Mouse (Mus musculus) olfactory bulb, adult 2 months (tissue): ENCODE measurements around the gene Car6. TPM values are rescaled to one million over a fixed set of nuclear protein-coding genes. Genes with fewer than 3 reads are reported as not detected.

ENCODE experiments used
- H3K27ac ChIP-seq: fragments of 200-500 bp; 2 replicates; pipeline ENCODE4 v1.5.1; 2012; ENCODE audit warnings: low read depth, low read length; ENCODE audit not compliant: insufficient read depth
- H3K4me1 ChIP-seq: fragments of 200-500 bp; 2 replicates; pipeline ENCODE4 v1.6.1; 2012; ENCODE audit warnings: low read length; ENCODE audit not compliant: control insufficient read depth, insufficient read depth
- H3K4me3 ChIP-seq: fragments of 200-500 bp; 2 replicates; pipeline ENCODE4 v1.5.1; 2012; ENCODE audit warnings: mild to moderate bottlenecking, low read depth, low read length, moderate library complexity; ENCODE audit not compliant: insufficient read depth
- CTCF ChIP-seq: fragments of 200-500 bp; IDR thresholded peaks from 2 replicates; pipeline ENCODE4 v1.5.1; 2012; ENCODE audit warnings: low read depth, mild to moderate bottlenecking, low read length, moderate library complexity; ENCODE audit not compliant: insufficient read depth
- POLR2A ChIP-seq: fragments of 200-500 bp; IDR thresholded peaks from 2 replicates; pipeline ENCODE4 v1.6.1; 2012; ENCODE audit warnings: mild to moderate bottlenecking, low read depth, low read length, moderate library complexity; ENCODE audit not compliant: insufficient read depth
- WGBS: fragments of 180-500 bp; shearing (Covaris S2); methylation state at CpG from one replicate; pipeline ENCODE4 v1.1.7; 2018; 5-methylcytosine and 5-hydroxymethylcytosine counted together
- polyA plus RNA-seq: library from polyadenylated mRNA; stranded (reverse); fragments of >200 nt; gene quantifications from 2 replicates; pipeline ENCODE4 v1.2.4, GENCODE M21; 2012; ENCODE audit warnings: low replicate concordance; ENCODE audit not compliant: missing spikeins, insufficient read depth, insufficient read length

Car6 gene
- polyA plus RNA-seq, 1 experiment: not detected

DNA sequence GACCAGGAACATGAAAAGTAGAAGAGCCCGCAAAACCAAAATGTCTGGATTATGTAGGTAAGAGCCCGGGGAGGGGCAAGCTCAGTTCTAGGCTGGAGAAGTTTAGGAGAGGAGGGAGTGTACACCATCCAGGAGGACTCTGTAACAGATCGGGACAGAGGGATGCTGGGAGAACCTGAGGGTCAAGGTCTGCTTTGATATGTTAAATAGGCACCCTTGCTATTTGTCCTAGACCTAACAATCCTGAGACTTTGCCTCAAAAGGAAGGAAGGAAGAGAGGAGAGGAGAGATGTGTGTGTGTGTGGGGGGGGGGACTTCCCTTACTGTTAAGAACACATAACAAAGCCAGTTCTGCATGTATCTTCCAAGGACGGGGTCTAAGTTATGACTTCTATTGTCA lies 45.8 kb downstream of the Car6 start:
- no peak for TF ChIP-seq POLR2A
- TF ChIP-seq CTCF: no peak

GRCm38 (mm10) chr4:150152483-150152882 lies 48.6 kb downstream of the Car6 start:
- WGBS: 85% methylated on average over 8 of the region's 8 CpGs
- TF ChIP-seq CTCF (no peak), POLR2A (no peak)
- H3K4me3 ChIP-seq: no peak overlapping the region

More for the DNA sequence above, 45.8 kb downstream of the Car6 start:
- WGBS: 94% methylated on average over 4 of the region's 4 CpGs
- H3K27ac ChIP-seq: no peak overlapping the region
- H3K4me1 ChIP-seq: no peaks in the 10 kb centered on the region
- no peak overlapping the region for H3K4me3 ChIP-seq

GRCm38 (mm10) chr4:150151045-150151444 lies 50.1 kb downstream of the Car6 start:
- Histone ChIP-seq H3K27ac (no peak overlapping the region), H3K4me3 (no peak overlapping the region), H3K4me1 (no peaks in the 10 kb centered on the region)
- TF ChIP-seq POLR2A (no peak), CTCF (no peak)
- 81% methylated on average over 7 of the region's 7 CpGs for WGBS

More at GRCm38 (mm10) chr4:150152483-150152882, 48.6 kb downstream of the Car6 start:
- no peak overlapping the region for H3K27ac ChIP-seq
- H3K4me1 ChIP-seq: no peaks in the 10 kb centered on the region

GRCm38 (mm10) chr4:150146286-150146685 lies 54.8 kb downstream of the Car6 start:
- no peak overlapping the region for H3K4me3 ChIP-seq
- WGBS: 88% methylated on average over 4 of the region's 4 CpGs
- no peak overlapping the region for H3K27ac ChIP-seq
- no peaks in the 10 kb centered on the region for H3K4me1 ChIP-seq
- TF ChIP-seq POLR2A: no peak
- no peak for TF ChIP-seq CTCF

DNA sequence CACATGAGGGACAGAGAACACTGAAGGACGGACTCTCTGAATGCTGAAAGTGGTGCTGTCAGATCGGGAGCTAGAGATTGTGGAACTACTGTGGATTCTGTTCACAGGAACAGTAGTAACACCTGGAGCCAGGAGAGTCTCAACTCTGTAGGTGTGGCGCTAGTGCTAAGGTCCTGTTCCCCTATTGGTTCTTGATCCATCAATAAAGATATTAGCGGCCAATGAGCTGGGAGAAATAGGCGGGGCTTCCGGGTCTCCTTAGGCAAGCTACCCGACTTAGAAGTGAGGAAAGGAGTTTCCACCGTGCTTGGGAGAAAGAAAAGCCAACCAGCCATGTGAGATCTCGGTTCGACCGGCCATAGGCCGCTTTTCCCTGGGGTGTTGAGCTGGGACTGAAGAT lies 56.9 kb downstream of the Car6 start:
- 34% methylated on average over 12 of the region's 12 CpGs for WGBS
- H3K27ac ChIP-seq: no peak overlapping the region
- H3K4me1 ChIP-seq: no peaks in the 10 kb centered on the region; the same call in 1 of the 2 replicates
- no peak overlapping the region for H3K4me3 ChIP-seq
- TF ChIP-seq CTCF (no peak), POLR2A (no peak)

- Histone ChIP-seq H3K27ac (no peak overlapping the region), H3K4me1 (peaks cover 12% of the 10 kb centered on the region), H3K4me3 (no peak overlapping the region)
- WGBS: 67% methylated on average over 7 of the region's 7 CpGs
- TF ChIP-seq CTCF (no peak), POLR2A (no peak)
These were observed 60.8 kb downstream of the Car6 start for GRCm38 (mm10) chr4:150140346-150140745.

- no peak overlapping the region for H3K27ac ChIP-seq
- 69% methylated on average over 13 of the region's 13 CpGs for WGBS
- H3K4me1 ChIP-seq: peaks cover 12% of the 10 kb centered on the region
- TF ChIP-seq POLR2A (no peak), CTCF (no peak)
- H3K4me3 ChIP-seq: no peak overlapping the region
These were observed 62.0 kb downstream of the Car6 start for GRCm38 (mm10) chr4:150139090-150139489.

DNA sequence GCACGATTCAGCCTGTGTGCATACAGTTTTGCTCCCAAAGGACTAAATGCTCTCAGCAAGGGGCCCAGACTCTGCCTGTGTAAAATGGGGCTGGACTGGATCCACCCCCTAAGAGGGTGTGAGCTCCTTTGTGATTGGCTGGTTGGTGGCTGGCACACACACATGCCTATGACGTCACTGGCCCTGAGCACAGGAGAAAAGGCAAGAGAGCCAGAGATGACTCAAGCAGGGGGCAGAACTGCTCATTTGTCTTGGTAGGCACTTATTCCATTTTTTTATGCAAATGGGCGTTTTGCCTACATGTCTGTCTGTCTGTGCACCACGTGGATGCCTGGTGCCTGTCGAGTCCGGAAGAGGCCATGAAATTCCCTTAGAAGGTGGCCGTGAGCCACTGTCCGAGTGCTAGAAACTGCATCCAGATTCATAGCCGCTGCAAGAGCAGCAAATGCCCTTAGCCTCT lies 63.0 kb downstream of the Car6 start:
- 9% methylated on average over 9 of the region's 9 CpGs for WGBS

DNA sequence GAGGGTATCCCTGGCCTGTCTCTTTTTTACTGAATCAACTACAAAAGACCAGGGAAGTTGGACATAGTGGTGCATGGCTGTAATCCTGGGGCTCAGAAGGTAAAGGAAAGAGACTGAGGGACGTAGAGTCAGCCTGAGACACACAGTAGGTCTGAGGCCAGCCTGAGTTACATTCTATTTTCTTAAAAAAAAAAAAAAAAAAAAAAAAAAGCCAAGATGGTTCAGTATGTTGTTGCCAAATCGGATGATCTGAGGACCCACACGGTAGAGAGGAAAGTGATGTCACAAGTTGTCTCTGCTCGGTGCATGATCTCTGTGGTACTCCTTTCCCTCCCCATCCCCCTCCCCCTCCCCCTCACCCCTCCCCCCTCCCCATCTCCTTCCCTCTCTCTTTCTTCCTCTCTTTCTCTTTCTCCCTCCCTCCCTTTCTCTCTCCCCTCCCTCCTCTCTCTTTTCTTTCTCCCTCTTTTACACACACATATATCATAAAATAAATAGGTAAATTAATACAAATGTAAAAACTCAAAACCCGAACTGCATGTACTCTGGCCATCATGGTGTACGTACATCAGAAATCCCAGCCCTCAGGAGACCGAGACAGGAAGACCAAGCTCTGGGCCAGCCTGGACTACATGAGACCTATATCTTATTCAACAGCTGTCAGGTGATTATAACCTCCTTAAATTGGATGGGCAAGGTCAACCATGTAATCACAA lies 63.6 kb downstream of the Car6 start:
- H3K27ac ChIP-seq: no peak overlapping the region
- WGBS: 81% methylated on average over 7 of the region's 7 CpGs
- H3K4me3 ChIP-seq: no peak overlapping the region
- H3K4me1 ChIP-seq: peaks cover 15% of the 10 kb centered on the region
- TF ChIP-seq POLR2A (no peak), CTCF (no peak)

More for the DNA sequence above, 63.0 kb downstream of the Car6 start:
- peaks cover 12% of the 10 kb centered on the region for H3K4me1 ChIP-seq
- H3K4me3 ChIP-seq: peak overlapping the region; percentile 32
- H3K27ac ChIP-seq: peak overlapping the region; percentile 21; the same call in 1 of the 2 replicates
- TF ChIP-seq POLR2A (no peak), CTCF (no peak)

Other genes starting within 250 kb of the Car6 start
- gene Spsb1, start 246.3 kb downstream of the Car6 start, polyA plus RNA-seq: not detected in 2 replicates
- 170 TPM in 1 of 2 replicates, not detected in the other for gene H6pd, start 192.3 kb downstream of the Car6 start, polyA plus RNA-seq
- not detected in 2 replicates for gene Gpr157, start 114.0 kb downstream of the Car6 start, polyA plus RNA-seq
- not detected in 2 replicates for gene Slc2a5, start 82.0 kb downstream of the Car6 start, polyA plus RNA-seq
- not detected in 2 replicates for gene Slc2a7, start 52.4 kb downstream of the Car6 start, polyA plus RNA-seq
- 1,081 TPM in 1 of 2 replicates, not detected in the other for gene Eno1, start 35.4 kb upstream of the Car6 start, polyA plus RNA-seq
- 249 and 288 TPM in 2 replicates for gene Rere, start 80.3 kb upstream of the Car6 start, polyA plus RNA-seq